Mouse (Mus musculus): ENCODE measurements around the gene Mrpl42. TPM values are rescaled to one million over a fixed set of nuclear protein-coding genes. Genes with fewer than 3 reads are reported as not detected.

The Mrpl42 gene
- total RNA-seq, 4 experiments from 2014 or later: 278 to 304 (median 295) TPM

GRCm38 (mm10) chr10:95458050-95458806 lies 43.5 kb downstream of the Mrpl42 start:
- no peak for DNase-seq (ENCODE audit: low spot score in 2 of 2)

- DNase-seq (ENCODE audit: low spot score in 2 of 2): no peak
These were observed 44.2 kb downstream of the Mrpl42 start for GRCm38 (mm10) chr10:95457367-95458049.

GRCm38 (mm10) chr10:95456103-95456502 lies 45.6 kb downstream of the Mrpl42 start:
- DNase-seq (ENCODE audit: low spot score in 2 of 2): no peak

GRCm38 (mm10) chr10:95453282-95453681 lies 48.5 kb downstream of the Mrpl42 start:
- no peak for DNase-seq (ENCODE audit: low spot score in 2 of 2)

GRCm38 (mm10) chr10:95449033-95449432 lies 52.7 kb downstream of the Mrpl42 start:
- no peak for DNase-seq (ENCODE audit: low spot score in 2 of 2)

- DNase-seq (ENCODE audit: low spot score in 2 of 2): no peak
These were observed 53.8 kb downstream of the Mrpl42 start for GRCm38 (mm10) chr10:95447954-95448353.

GRCm38 (mm10) chr10:95445104-95446056 lies 56.4 kb downstream of the Mrpl42 start:
- DNase-seq (ENCODE audit: low spot score in 2 of 2): peak in 1 of 2 experiments; percentile 12

- no peak for DNase-seq (ENCODE audit: low spot score in 2 of 2)
These were observed 59.4 kb downstream of the Mrpl42 start for GRCm38 (mm10) chr10:95442334-95442733.

- DNase-seq (ENCODE audit: low spot score in 2 of 2): no peak
These were observed 61.2 kb downstream of the Mrpl42 start for GRCm38 (mm10) chr10:95440566-95440965.

GRCm38 (mm10) chr10:95439718-95440339 lies 61.9 kb downstream of the Mrpl42 start:
- DNase-seq (ENCODE audit: low spot score in 2 of 2): no peak

- no peak for DNase-seq (ENCODE audit: low spot score in 2 of 2)
These were observed 62.8 kb downstream of the Mrpl42 start for GRCm38 (mm10) chr10:95438941-95439340.

Other genes starting within 250 kb of the Mrpl42 start
- gene Cradd, start 177.8 kb downstream of the Mrpl42 start, total RNA-seq (2022): 10 to 100 TPM in 1 of 4 experiments, 1 to 10 TPM in 3; 6.7 to 18.0 (median 8.4) TPM
- 10 to 100 TPM in 2 of 4 experiments, 1 to 10 TPM in 2; 7.2 to 37.6 (median 13.4) TPM for gene Socs2, start 84.8 kb downstream of the Mrpl42 start, total RNA-seq (2022)
- gene Ube2n, start 13.2 kb upstream of the Mrpl42 start, total RNA-seq (2022): 10 to 100 TPM; 57.2 to 77.8 (median 64.6) TPM
- gene Nudt4, start 62.2 kb upstream of the Mrpl42 start, total RNA-seq (2022): 100 to 1,000 TPM; 270 to 418 (median 347) TPM
- gene Anapc15-ps, start 171.5 kb upstream of the Mrpl42 start, total RNA-seq (2022): not detected

Data from gastrocnemius, adult 8-10 months (tissue).